Mouse (Mus musculus): ENCODE measurements around the gene Fmr1nb.
"Not testable (repeated sequence)": the region's sequence is repeated elsewhere in the genome, so short reads cannot be mapped to it uniquely, and the experiment has no call there.

The Fmr1nb gene

DNA sequence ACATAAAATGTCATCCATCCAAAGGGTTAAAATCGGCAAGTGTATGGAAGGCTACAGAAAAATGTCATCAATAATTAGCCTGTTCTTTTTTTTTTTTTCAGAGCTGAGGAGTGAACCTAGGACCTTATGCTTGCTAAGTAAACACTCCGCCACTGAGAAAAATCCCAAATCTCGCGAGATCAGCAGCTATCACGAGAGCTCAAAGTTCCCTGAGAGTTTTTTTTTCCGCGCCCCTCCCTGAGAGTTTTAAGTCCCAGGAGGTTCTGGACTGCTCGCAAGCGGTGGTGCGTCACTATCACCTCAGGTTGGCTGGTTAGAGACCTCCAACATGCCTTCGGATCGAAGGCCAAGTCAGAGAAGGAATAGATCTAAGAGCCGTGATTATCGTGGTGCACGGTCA lies at the start of gene Fmr1nb:
Gene Fmr1nb, plus strand, starts transcription at position 234 of the 400 bp plus-strand sequence.
- DNase-seq (ENCODE audit: low read depth, low spot score) = no peak

DNA sequence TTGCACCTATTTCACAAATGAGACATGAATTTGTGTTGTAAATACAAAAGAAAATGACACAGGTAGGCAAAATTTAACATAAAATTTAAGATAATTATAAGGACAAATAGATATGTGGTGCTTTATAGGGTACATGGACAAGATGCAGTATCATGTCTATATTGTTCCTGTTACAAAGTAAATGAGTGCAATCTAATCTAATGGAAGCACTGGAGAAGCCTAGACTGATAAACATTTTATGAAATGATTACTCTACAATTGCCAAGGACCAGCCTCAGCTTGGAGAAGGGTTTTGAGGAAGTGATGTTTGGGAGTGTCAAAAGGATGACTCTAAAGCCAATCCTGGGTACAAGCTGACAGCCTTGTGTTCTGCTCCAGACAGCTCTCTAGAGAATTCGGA lies 24.7 kb upstream of the Fmr1nb start:
- DNase-seq (ENCODE audit: low read depth, low spot score) = no peak

GRCm38 (mm10) chrX:68740088-68740487 lies 21.6 kb upstream of the Fmr1nb start:
- DNase-seq (ENCODE audit: low read depth, low spot score) = no peak

GRCm38 (mm10) chrX:68820449-68820848 lies 58.8 kb downstream of the Fmr1nb start:
- DNase-seq (ENCODE audit: low read depth, low spot score) = not testable (repeated sequence)

GRCm38 (mm10) chrX:68821059-68821458 lies 59.4 kb downstream of the Fmr1nb start, which contains the start of gene Gm14698:
Gm14698 (plus strand) TSS chrX:68821093.
- not testable (repeated sequence) for DNase-seq (ENCODE audit: low read depth, low spot score)

DNA sequence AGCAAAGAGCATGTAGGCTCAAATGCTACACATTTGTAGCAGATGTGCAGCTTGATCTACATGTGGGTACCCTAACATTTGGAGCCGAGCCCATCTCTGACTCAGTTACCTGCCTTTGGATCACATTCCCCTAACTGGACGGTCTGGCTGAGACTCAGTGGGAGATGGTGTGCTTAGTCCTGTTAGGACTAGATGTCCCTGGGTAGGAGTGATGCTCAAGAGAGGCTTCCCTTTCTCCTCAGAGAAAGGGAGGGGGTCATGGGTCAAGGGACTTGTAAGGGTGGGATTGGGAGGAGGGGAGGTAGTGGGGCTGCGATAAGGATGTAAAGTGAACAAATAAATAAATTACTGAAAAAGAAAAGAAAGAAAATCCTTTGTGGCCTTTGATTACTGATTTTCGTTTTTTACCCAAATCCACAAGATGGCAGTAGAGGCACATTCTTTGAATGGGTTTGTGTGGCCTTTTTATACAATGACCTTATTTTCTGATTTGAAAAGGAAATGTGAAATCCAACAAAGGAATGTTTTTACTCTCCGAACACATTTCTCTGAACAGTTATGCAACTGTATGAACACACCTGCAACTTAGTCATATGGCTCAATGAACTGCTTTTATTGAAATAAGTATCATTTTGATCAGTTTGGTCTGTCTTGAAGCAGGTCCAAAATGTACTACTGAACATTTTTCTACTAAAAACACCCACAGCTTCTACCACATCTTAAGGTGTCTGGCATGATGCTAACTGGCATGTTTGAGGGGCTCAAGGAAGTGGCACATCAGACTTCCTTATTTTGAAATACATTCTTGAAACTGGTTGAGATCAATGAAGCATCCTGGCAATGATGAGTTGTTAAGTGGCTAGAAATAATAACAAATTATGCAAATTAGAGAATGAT lies 78.2 kb downstream of the Fmr1nb start:
- peak; percentile 29 for DNase-seq (ENCODE audit: low read depth, low spot score)
